Mouse (Mus musculus): Measurements from ENCODE around the gene Vsir.

Vsir gene

DNA sequence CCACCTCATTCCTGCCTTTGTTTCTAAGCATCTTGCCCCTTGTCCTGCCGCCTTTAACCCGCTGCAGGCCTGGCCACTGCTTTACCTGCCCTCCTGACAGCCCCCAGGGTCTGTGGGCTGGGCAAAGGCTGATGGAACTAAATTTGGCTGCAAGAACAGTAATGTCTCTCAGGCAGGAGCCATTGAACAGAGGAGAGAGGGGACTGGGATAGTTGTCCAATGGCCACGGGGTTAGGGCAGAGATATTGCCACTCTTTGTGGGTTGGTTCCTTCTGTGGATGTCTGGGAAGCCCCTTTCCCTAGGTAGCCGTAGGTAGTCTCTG is 7.3 kb downstream of the Vsir start:
- DNase-seq = no peak

DNA sequence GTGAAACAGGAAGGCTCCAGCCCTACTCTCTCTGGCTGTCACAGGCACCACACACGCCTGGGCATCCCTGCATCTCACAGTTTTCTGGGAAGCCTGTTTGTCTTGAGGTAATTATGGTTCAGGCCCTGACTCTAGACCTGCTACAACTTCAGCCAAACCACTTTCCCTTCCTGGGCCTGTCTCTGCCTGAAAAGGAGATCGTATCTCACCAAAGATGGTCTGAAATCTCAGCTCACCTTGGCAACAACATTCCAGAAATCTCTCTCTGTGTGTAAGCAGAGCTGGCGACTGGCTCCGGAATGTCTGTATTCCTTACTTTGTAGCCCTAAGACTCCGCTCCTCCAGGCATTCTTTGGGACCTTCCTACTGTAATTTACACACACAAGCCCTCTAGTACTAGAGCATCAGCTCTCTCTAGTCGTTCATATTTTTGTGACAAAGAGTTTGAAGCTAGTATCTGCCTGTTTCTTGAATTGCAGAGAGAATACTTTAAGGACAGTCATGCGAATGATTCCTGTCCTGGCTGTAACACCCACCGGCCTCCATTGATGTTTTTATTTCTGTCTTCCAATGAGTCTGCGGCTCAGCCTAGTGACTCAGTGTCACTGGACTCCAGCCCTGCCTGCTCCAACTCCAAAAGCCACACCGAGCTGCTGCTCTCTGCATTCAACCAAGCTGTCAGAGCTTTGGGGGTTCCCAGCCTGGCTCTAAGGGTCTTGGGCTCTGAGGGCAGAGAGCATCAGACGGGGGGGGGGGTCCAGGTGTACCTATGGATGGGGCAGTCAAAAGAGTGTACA is 8.4 kb downstream of the Vsir start:
- no peak for DNase-seq

DNA sequence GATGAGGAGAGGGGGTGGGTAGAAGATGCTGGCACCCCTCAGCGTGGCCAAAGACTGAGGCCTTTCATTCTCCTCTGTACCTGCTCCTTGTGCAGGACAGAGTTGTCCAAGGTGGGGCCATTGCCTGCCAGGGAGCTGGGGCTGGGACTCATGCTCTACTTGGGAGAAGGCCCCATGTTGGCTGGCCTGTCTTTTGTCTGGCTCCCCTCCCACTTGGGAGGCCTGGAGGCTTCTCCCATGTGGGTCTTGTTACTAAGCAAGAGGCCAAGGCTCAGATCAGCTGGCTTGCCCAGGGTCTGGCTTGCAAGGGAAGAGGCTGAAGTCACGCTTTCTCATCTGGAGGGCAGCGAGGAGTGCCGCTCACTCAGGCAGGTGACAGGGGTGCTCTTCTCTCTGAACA is 10.8 kb downstream of the Vsir start:
- no peak for DNase-seq

DNA sequence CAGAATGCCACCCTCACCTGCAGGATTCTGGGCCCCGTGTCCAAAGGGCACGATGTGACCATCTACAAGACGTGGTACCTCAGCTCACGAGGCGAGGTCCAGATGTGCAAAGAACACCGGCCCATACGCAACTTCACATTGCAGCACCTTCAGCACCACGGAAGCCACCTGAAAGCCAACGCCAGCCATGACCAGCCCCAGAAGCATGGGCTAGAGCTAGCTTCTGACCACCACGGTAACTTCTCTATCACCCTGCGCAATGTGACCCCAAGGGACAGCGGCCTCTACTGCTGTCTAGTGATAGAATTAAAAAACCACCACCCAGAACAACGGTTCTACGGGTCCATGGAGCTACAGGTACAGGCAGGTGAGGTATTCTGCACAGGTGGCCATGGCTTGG is 11.2 kb downstream of the Vsir start:
- no peak for DNase-seq

DNA sequence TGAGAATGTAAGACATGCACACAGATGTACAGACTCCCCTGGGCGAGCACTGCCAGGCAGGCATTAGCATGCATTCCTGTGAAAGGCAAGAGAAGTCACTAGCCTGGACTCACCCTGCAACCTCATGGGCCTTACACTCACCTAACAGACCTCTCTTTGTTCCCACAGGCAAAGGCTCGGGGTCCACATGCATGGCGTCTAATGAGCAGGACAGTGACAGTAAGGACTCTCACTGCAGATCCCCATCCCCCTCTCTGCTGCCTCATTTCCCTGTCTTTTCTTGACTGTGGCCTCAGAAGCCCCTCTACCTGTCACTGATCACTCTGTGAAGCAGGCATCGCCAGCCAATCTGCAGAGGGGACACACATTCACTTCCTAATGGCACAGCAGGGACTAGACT is 12.1 kb downstream of the Vsir start:
- no peak for DNase-seq

DNA sequence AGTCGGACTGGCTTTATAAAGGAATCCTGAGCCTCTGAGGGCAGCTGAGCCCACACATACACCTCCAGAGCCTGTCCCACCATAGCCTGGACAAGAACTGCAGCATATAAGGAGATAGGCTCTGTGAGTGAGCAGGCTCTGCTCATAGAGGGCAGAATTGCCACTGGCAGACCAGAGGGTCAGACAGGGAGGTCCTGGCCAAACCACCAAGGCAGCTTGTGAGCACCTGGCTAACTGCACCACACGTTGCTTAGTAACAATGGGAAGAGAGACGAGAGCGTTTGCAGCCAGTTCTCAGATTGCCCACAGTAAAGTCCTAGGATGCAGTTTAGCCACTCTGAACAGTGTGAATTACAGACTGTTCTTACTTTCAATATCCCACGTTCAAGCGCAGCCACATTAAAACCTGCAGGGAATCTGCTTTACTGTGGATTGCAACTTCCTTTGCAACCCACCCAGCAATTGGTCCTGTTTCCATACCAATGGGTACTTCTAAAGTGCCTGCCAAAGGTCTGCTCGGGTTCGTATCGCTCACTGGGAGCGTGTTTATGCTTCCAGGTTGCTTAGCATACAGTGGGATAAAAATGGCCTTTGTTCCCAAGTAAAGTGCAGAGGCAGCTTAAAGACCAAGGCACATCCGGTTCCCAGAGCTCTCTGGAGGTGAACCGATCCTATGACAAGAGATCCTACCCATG is 15.1 kb downstream of the Vsir start:
- DNase-seq = no peak

DNA sequence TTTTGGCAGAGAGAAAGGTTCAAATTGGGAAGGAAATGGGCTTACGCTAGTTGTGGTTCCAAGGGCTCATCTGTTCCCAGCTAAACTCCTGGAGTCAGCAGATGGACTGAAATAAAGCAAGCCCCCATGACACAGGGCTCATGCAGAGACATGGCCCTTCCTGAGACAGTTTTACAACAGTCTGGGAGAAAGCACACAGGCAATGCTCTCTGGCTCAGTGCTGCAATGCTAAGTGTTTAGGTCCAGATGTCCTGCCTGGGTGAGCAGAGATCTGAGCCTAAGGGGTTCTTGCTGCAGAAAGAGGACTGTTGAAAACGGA is 15.6 kb downstream of the Vsir start:
- no peak for DNase-seq

DNA sequence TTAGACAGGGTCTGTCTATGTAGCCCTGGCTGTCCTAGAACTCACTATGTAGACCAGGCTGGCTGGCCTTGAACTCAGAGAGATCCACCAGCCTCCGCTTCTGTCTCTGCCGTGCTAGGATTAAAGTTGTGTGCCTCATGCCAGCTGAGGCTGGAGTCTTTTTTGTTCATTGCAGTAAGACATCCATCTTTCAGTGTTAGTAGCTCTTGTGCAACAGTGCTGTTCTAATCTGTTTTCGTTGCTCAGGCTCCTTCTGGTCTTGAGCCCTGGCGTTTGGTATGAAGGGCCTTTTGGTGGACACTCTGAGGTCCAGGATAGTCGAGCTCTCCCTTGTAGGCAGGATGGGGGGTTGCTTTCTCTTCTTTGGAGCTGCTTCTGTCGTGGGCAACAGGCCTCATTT is 16.8 kb downstream of the Vsir start:
- no peak for DNase-seq

DNA sequence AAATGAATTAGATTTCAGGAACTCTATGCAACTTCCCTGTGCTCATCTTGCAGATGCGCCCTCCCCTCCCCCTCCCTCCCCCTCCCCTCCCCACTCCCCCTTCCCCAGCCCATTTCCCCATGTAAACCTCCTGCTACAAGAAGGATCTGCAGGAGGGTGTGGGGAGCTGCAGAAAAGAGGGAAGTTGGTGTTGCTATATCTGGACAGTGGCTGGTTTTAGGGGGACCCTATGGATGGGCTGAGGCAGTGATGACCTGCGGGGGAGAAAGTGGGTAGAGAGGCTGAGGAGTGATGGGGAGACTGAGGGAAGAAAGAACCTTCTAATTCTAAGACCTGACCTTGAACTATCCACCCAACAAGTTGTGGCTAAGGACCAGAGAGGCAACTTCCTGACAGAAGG is 20.5 kb downstream of the Vsir start:
- no peak for DNase-seq

DNA sequence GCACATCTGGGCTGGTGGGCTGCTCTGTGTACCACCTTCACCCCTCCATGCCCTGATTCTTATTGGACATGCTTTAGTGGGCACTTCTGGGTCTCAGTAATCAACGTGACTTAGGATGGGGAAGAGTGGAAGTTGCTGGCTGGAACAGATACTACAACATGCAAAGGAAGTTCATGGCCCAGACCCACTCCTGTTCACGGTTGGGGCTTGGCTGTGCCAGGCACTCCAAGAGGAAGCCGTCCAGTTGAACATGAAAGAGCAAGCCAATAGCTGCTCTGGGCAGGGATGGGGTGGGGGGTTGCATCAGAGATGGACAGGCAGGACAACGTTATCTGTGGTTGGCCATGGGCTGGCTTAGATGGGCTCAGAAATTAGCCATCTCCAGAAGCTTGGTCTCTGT is 21.3 kb downstream of the Vsir start:
- DNase-seq = no peak

DNA sequence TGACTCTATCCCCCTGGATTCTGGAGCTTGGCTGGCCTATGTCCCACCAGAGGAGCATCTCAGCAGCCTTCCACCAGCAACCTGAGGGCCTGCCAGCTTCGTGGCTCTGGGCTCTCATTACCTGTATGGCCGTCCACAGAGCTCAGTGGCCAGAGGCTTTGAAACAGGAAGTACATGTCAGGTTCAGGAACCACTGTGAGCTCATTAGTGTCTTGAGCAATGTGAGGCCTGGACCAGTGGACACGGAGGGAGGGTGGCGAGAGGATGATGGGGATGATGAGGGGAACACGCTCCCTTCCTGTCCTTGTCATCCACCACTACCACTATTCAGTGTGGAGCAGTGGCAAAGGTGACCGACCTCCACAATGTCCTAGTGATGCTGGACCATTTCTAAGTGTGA is 22.8 kb downstream of the Vsir start:
- DNase-seq = no peak

DNA sequence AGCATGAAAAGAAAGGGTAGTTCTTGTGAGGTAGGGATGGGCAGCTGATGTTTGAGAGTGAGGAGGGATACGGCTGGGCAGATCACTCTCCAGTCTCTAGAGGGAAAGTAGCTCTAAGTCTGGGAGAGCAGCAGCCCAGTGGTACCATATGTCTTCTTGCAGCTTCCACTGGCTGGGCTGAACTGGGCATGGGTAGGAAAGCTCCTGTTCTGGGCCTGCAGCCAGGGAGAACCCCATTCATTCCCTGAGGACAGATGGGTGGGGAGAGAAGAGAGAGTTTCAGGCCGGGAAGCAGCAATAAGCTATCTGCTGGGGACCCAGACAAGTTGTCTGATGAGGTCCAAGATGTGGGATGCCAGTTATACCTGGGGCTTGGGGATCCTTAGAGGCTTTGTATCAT is 23.4 kb downstream of the Vsir start:
- DNase-seq = peak; percentile 53

DNA sequence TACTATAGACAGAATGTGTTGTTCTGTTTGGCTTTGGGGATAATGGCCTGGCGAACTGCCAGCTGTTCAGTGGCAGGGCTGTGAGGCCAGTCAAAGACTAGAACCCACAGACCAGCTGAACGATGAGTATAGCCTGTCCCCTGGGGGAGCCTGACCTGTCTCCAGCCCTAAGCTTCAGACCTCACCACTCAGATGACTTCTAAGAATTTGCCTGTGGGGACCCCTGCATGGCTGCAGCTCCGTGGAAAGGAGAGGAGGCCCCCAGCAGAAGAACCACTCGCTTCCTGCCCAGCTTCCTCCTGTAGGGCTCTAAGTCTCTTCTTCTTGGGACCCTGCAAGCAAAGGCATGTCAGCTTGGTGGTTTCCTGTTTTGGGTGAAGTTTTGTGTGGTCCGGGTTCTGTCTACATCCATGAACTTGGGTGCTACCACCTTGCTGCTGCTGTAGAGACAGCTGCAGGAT is 24.0 kb downstream of the Vsir start:
- no peak for DNase-seq

DNA sequence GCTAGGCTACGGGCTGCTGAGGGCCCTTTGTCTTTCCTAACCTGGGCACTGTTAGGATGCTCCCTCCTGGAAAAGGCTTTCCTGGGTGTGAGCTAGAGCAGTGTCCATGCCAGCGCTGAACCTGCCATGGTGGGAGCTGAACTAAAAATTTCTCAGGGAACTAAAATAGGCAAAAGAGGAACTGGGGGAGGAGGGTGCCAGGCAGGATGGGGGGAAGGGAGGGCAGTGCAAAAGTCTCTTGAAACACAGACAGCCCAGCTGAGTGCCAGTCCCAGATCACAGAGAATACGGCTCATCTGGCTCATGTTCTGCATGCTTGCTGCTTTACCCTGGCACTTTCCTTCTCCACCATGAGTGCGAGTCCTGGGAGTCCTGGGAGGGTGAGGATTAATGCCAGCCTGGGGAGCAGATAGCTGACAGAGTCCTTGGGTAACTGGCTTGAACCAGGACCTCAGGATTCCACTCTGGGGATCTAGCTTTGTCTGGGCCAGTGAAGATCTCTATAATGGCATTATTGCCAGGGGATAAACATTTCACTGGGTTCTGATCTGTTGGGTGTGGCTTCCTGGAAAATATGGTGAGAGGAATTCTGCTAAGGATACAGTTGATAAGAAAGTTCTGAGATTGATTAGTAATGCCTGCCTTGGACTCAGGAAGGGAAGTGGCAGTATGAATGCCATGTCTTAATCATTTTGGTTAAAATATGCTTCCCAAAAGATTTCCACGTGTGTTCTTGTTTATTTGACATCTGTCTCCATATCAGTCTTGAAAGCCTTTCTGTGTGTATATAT is 25.1 kb downstream of the Vsir start:
- no peak for DNase-seq

DNA sequence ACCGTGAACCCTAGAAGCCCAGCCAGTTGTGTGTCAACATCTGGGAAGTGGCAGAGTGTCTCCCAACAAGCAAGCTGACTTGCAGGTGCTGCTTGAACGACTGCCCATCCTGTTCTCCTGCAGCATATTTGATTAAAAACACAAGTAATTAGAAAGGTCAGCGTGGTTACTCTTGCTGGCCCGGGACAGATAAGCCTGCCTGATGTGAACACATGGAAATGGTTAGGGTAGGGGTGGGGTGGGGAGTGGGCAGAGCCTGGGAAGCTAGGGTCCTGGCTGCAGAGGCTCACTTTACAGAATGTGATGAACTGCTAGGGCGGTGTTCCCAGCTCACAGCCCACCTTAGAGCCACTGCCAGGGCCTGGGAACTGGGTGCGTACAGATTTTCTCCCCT is 26.9 kb downstream of the Vsir start:
- DNase-seq = no peak

DNA sequence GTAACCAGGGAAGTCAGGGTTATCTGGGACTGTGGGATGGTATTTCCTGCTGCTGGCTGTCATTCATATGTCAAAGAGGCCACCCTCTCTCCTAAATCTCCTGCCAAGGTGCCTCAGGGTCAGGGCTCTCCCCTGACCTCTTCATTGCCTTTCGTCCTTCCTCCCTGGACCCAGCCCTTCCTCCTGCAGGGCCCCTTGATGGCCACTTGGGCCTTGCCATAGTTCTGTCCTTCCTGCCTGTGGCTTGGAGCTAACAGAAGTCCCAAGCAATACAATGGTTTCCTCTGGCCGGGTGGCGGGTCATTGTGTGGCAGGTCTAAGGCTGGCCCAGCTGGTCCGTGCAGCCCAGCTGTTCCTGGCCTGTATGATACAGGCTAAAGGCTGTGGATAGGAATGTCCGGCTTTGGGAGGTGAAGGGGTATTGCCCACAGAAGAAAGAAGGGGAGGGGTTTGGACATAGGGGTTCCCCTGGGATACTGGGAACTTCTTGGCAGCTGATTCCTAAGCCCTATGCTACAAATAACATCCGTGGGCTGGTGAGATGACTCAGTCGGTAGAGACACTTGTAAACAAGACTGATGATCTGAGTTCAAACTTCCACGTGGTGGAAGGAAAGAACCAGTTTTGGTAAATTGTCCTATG is 27.4 kb downstream of the Vsir start:
- no peak for DNase-seq

DNA sequence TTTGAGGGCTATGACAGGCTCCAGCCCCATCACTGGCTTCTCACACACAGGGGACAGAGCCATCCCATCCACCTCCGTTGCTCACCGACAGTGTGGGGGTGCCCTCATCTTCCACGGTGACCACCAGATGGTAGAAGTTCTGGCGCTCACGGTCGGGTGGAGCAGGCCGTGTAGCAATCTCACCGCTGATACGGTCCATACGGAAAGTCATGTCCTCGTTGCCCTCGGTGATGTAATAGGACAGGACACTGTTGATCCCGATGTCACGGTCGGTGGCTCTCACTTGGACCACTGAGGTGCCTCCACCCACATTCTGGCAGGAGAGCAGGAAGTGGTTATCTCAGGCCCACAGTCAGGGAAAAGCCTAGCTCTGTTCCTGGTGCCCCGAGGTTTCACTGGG is 30.1 kb downstream of the Vsir start:
- DNase-seq = no peak

DNA sequence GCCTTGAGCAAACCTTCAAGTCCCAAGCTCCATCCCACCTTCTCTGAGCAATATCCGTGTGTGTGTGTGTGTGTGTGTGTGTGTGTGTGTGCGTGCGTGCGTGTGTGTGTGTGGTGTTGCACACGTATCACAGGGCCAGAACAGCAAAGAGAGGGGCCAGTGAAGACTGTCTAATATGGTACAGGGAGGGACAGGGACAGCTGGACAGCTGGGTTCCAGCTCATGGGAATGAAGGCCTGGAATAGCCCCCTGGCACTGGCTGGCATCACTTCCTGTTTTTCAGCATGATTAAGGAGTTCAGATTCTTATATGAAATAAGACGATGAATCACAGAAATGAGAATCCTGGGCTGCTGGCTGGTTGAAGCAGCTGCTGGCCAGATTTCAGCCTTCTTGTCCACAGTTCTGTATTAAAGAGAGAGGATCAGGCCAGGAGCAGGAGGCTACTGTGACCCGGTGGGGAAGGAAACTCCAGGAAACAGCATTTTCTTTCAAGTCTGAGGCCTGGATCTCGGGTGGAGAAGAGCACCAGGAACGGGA is 32.8 kb downstream of the Vsir start:
- no peak for DNase-seq

DNA sequence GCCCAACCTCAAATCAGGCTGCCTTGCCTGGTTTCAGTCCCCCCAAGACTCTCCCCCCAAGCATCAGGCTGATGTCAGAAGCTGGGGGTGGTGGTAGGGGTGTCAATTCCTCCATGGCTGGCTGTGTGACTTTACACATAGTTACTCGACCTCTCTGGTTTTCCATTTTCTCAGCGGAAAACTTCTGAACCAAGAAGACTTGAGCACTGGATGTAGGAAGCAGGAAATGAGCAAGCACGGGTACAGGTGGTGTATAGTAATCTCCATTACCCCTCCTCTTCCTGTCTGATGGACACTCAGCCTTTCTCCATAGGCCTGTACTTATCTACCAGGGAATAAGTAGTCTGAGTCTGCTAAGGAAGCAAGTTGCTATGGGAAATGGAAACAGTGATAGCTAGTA is 33.6 kb downstream of the Vsir start:
- no peak for DNase-seq

DNA sequence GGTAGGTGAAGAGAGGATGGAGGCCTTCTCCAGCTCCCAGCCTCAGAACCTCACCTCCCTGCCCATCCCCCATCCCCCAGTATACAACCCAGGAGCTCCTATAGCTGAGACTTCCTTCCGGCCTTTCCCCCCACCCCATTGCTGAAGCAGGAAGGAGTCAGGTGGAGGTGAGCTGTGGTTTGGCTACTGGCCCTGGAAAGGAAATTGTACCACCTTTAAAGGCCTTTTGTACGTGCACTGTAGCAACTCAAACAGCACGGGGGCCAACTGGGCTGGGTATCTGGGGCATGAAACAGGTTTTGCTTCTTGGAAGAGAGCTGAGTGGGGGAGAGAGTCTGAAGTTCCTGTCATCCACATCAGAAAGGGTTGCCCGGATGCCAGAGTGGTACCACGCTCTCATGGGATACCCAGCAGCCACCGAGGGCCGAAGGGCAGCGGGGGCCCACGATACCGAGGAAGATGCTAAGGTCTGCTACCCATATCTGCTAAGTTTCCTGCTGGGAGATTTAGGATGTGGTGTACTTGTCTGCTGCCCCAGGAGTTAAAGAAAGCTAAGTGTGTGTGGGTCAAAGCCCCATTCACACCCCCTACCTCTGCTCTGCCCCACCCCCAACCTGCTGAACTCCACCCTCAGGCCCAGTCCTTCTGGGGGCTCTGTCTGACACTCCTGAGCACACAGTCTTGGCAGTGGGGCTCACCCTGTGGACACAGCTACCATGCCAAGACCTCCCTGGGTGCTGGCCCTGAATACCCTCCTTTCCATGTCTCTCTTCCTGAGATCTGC is 34.7 kb downstream of the Vsir start:
- no peak for DNase-seq

DNA sequence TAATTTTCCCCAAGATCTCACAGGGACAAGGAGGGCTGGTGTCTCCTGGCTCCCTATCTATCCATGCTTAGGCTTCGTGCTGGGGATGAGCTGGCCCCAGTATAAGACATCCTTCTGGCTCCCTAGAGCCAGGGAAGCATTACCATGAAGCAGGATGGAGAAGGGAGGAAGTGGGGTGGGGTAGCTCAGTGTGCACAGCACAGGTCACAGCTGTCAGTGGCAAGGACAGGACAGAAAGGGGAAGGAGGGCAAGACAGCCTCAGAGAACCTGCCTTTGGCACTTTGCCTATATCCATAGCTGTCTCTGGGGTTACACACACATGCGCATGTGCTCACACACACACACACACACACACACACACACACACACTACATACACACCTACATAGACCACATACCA is 41.7 kb downstream of the Vsir start:
- DNase-seq = no peak

DNA sequence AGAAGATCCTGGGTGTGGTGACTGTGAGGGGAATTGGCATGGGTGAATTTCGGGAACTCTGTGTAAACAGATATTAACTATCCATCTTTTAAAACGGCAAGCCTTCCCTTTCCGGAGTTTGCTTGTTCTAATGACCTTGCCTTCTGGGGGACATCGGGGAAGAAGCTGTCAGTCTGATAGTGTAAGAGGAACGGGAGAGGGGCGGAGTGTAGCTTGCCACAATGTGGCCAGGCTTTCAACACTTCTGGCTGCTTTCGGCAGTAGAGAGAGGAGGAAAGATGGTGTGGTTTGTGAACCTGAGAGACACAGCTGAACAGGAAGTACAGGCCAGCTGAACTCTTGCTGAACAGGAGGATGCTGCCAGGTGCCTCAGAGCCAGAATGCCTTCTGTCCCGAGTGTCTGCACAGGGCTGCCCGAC is 42.8 kb downstream of the Vsir start:
- no peak for DNase-seq
